Mouse (Mus musculus) embryonic facial prominence, embryonic 10.5 days (tissue): ENCODE measurements at regions not wholly inside any gene's neighbourhood (a gene's known extent, or its start where the extent isn't known, plus 50 kb on each side); places are given as distances from the start of the nearest gene placed in this dataset.

Experiments
- DNase-seq: peaks from one replicate; pipeline ENCODE4 v3.0.0-alpha.2; 2017; ENCODE audit warnings: low spot score
- H3K27ac ChIP-seq: fragments of 300-500 bp; sonication (generic); replicated peaks from 2 replicates; pipeline ENCODE4 v1.5.1; 2016; ENCODE audit warnings: mild to moderate bottlenecking
- H3K27me3 ChIP-seq: fragments of 300-500 bp; sonication (generic); replicated peaks from 2 replicates; pipeline ENCODE4 v1.6.1; 2016; ENCODE audit warnings: low read depth, mild to moderate bottlenecking; ENCODE audit not compliant: poor library complexity, severe bottlenecking
- H3K36me3 ChIP-seq: fragments of 300-500 bp; sonication (generic); replicated peaks from 2 replicates; pipeline ENCODE4 v1.6.1; 2016; ENCODE audit warnings: mild to moderate bottlenecking, moderate library complexity
- H3K4me1 ChIP-seq: fragments of 300-500 bp; sonication (generic); 2 replicates; pipeline ENCODE4 v1.6.1; 2016
- H3K4me3 ChIP-seq: fragments of 300-500 bp; sonication (generic); 2 replicates; pipeline ENCODE4 v1.5.1; 2016; ENCODE audit warnings: mild to moderate bottlenecking, moderate library complexity
- H3K9me3 ChIP-seq: fragments of 300-500 bp; sonication (generic); 2 replicates; pipeline ENCODE4 v1.6.1; 2016; ENCODE audit warnings: mild to moderate bottlenecking
- WGBS: fragments of 180-500 bp; shearing (Covaris S2); methylation state at CpG from one replicate; pipeline ENCODE4 v1.1.7; 2016; 5-methylcytosine and 5-hydroxymethylcytosine counted together

- Histone ChIP-seq H3K4me3 (no peak overlapping the region), H3K36me3 (no peaks in the 10 kb centered on the region), H3K27ac (no peak overlapping the region), H3K9me3 (no peaks in the 10 kb centered on the region), H3K4me1 (no peaks in the 10 kb centered on the region), H3K27me3 (no peaks in the 10 kb centered on the region)
- no peak for DNase-seq
- 59% methylated on average over 2 of the region's 2 CpGs for WGBS
Measured at GRCm38 (mm10) chr15:8903651-8904050, 64.1 kb upstream of the Ranbp3l start.

GRCm38 (mm10) chr15:8897487-8898158 is 70.1 kb upstream of the Ranbp3l start:
- no peak overlapping the region for H3K4me3 ChIP-seq
- no peaks in the 10 kb centered on the region for H3K4me1 ChIP-seq
- H3K27me3 ChIP-seq: no peaks in the 10 kb centered on the region
- no peaks in the 10 kb centered on the region for H3K36me3 ChIP-seq
- no peak for DNase-seq
- H3K27ac ChIP-seq: no peak overlapping the region
- no peaks in the 10 kb centered on the region for H3K9me3 ChIP-seq
- WGBS: 88% methylated on average over 11 of the region's 11 CpGs

DNA sequence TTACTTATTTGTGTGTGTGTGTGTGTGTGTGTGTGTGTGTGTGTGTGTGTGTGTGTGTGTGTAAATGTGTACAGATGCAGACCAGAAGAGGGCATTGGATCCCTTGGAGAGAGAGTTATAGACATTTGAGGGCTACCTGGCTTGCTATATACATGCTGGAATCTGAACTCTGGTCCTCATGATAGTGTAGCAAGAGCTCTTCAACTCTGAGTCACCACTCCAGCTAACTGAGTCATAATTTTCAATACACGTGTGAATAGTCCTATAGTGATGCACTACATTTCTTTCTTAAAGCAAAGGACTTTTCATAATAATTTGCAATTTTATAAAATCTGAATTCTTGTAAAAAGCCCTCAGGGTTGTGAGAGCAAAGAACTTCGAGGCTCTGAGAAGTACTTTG is 70.9 kb upstream of the Ranbp3l start:
- Histone ChIP-seq H3K4me3 (no peak overlapping the region), H3K9me3 (no peaks in the 10 kb centered on the region), H3K27ac (no peak overlapping the region), H3K36me3 (no peaks in the 10 kb centered on the region), H3K4me1 (no peaks in the 10 kb centered on the region), H3K27me3 (no peaks in the 10 kb centered on the region)
- 86% methylated on average over 2 of the region's 2 CpGs for WGBS
- DNase-seq: no peak

- Histone ChIP-seq H3K36me3 (no peaks in the 10 kb centered on the region), H3K27ac (no peak overlapping the region), H3K9me3 (no peaks in the 10 kb centered on the region), H3K27me3 (no peaks in the 10 kb centered on the region), H3K4me1 (no peaks in the 10 kb centered on the region), H3K4me3 (no peak overlapping the region)
- 81% methylated on average over 12 of the region's 12 CpGs for WGBS
- DNase-seq: no peak
Measured at GRCm38 (mm10) chr15:8896391-8896790, 71.4 kb upstream of the Ranbp3l start.

GRCm38 (mm10) chr15:8885585-8885984 is 82.2 kb upstream of the Ranbp3l start:
- Histone ChIP-seq H3K27ac (no peak overlapping the region), H3K9me3 (no peaks in the 10 kb centered on the region), H3K36me3 (no peaks in the 10 kb centered on the region), H3K27me3 (no peaks in the 10 kb centered on the region), H3K4me1 (peaks cover 18% of the 10 kb centered on the region), H3K4me3 (no peak overlapping the region)
- 97% methylated on average over 3 of the region's 3 CpGs for WGBS
- no peak for DNase-seq

GRCm38 (mm10) chr15:8884608-8885467 is 82.9 kb upstream of the Ranbp3l start:
- peaks cover 18% of the 10 kb centered on the region for H3K4me1 ChIP-seq
- WGBS: 59% methylated on average over 18 of the region's 18 CpGs
- DNase-seq: peak; percentile 22
- H3K4me3 ChIP-seq: no peak overlapping the region
- no peaks in the 10 kb centered on the region for H3K9me3 ChIP-seq
- H3K27me3 ChIP-seq: no peaks in the 10 kb centered on the region
- no peak overlapping the region; the same call in 1 of the 2 replicates for H3K27ac ChIP-seq
- no peaks in the 10 kb centered on the region for H3K36me3 ChIP-seq

- 77% methylated on average over 9 of the region's 9 CpGs for WGBS
- Histone ChIP-seq H3K27ac (no peak overlapping the region), H3K9me3 (no peaks in the 10 kb centered on the region), H3K27me3 (no peaks in the 10 kb centered on the region), H3K4me3 (no peak overlapping the region), H3K36me3 (no peaks in the 10 kb centered on the region), H3K4me1 (peaks cover 18% of the 10 kb centered on the region)
- no peak for DNase-seq
Measured at GRCm38 (mm10) chr15:8882880-8883539, 84.7 kb upstream of the Ranbp3l start.

- Histone ChIP-seq H3K36me3 (no peaks in the 10 kb centered on the region), H3K4me3 (no peak overlapping the region), H3K4me1 (no peaks in the 10 kb centered on the region), H3K27ac (no peak overlapping the region), H3K9me3 (no peaks in the 10 kb centered on the region), H3K27me3 (no peaks in the 10 kb centered on the region)
- DNase-seq: no peak
- 86% methylated on average over 9 of the region's 9 CpGs for WGBS
Measured at GRCm38 (mm10) chr15:8874884-8875493, 92.8 kb upstream of the Ranbp3l start.

GRCm38 (mm10) chr15:8868021-8868420 is 99.7 kb upstream of the Ranbp3l start:
- WGBS: 80% methylated on average over 2 of the region's 2 CpGs
- H3K27ac ChIP-seq: no peak overlapping the region
- no peak overlapping the region for H3K4me3 ChIP-seq
- H3K36me3 ChIP-seq: no peaks in the 10 kb centered on the region
- no peaks in the 10 kb centered on the region for H3K9me3 ChIP-seq
- H3K4me1 ChIP-seq: peaks cover 7% of the 10 kb centered on the region; the same call in 1 of the 2 replicates
- no peak for DNase-seq
- no peaks in the 10 kb centered on the region for H3K27me3 ChIP-seq

DNA sequence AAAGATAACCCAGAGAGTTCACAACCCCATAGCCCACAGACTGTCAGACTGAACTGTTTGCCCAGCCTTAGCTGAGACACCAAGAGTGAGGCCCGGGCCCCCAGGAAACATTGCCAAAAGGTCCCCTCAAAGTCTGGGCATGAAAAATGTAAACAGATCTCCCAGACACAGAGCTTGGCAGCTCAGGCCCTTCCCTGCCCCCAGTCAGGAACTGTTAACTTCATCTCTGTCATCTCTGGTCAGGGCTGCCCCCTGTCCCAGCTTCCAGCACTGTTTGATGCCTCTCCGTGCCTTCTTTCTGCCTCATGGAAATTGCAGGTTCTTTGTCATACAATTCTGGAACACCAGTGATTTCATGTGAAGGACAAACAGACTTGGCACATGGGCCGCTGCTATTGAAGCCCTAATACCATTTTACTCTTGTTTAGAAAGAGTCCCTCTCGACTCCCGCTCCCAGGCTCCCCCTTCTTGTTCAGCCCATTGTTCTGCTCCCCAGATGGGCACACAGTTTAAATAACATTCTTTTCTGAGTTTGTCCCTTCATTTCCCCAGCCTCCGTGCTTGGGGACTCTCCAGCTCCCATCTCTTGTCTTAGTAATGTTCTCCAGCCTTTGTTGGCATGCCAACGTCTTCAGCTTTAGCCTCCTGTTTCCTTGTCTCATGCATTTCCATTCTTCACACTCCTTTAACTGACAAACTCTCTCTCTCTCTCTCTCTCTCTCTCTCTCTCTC is 100.4 kb upstream of the Ranbp3l start:
- Histone ChIP-seq H3K36me3 (no peaks in the 10 kb centered on the region), H3K27ac (peak overlapping the region; percentile 52; the same call in 1 of the 2 replicates), H3K27me3 (no peaks in the 10 kb centered on the region), H3K4me3 (no peak overlapping the region), H3K9me3 (no peaks in the 10 kb centered on the region), H3K4me1 (peaks cover 7% of the 10 kb centered on the region; the same call in 1 of the 2 replicates)
- no peak for DNase-seq
- 63% methylated on average over 7 of the region's 7 CpGs for WGBS

GRCm38 (mm10) chr15:8865089-8865933 is 102.4 kb upstream of the Ranbp3l start:
- Histone ChIP-seq H3K36me3 (no peaks in the 10 kb centered on the region), H3K4me3 (no peak overlapping the region), H3K27ac (no peak overlapping the region), H3K4me1 (peaks cover 7% of the 10 kb centered on the region; the same call in 1 of the 2 replicates), H3K9me3 (no peaks in the 10 kb centered on the region), H3K27me3 (no peaks in the 10 kb centered on the region)
- WGBS: 74% methylated on average over 8 of the region's 8 CpGs
- no peak for DNase-seq
